Mouse (Mus musculus) stomach, embryonic 16.5 days (tissue): ENCODE data around the gene Nova2. TPM values are rescaled to one million over a fixed set of nuclear protein-coding genes. Genes with fewer than 3 reads are reported as not detected.

Experiments
- ATAC-seq: fragments of 200-750 bp; cut with Nextera tagmentation; 2 replicates; pipeline ENCODE4 v1.8.0; 2017; ENCODE audit warnings: moderate number of reproducible peaks, moderate TSS enrichment; ENCODE audit not compliant: insufficient read depth, low FRiP score
- H3K27ac ChIP-seq: fragments of 300-500 bp; sonication (generic); 2 replicates; pipeline ENCODE4 v1.5.1; 2014; ENCODE audit warnings: low read length
- H3K27me3 ChIP-seq: fragments of 300-500 bp; sonication (generic); 2 replicates; pipeline ENCODE4 v1.6.1; 2014; ENCODE audit warnings: low read length, control low read depth, mixed read lengths; ENCODE audit not compliant: control insufficient read depth, insufficient read depth
- H3K36me3 ChIP-seq: fragments of 300-500 bp; sonication (generic); 2 replicates; pipeline ENCODE4 v1.6.1; 2014; ENCODE audit warnings: low read length; ENCODE audit not compliant: control insufficient read depth, insufficient read depth
- H3K4me1 ChIP-seq: fragments of 300-500 bp; sonication (generic); 2 replicates; pipeline ENCODE4 v1.6.1; 2014; ENCODE audit warnings: low read length, control low read depth, mixed read lengths; ENCODE audit not compliant: control insufficient read depth, insufficient read depth
- H3K4me2 ChIP-seq: fragments of 300-500 bp; sonication (generic); 2 replicates; pipeline ENCODE4 v1.6.1; 2014; ENCODE audit warnings: low read depth, low read length, mixed read lengths
- H3K4me3 ChIP-seq: fragments of 300-500 bp; sonication (generic); replicated peaks from 2 replicates; pipeline ENCODE4 v1.5.1; 2014; ENCODE audit warnings: mild to moderate bottlenecking, low read length
- H3K9ac ChIP-seq: fragments of 300-500 bp; sonication (generic); 2 replicates; pipeline ENCODE4 v1.6.1; 2014; ENCODE audit warnings: low read length
- H3K9me3 ChIP-seq: fragments of 300-500 bp; sonication (generic); replicated peaks from 2 replicates; pipeline ENCODE4 v1.6.1; 2016; ENCODE audit warnings: low read length, control low read depth; ENCODE audit not compliant: control insufficient read depth
- WGBS: fragments of 180-500 bp; shearing (Covaris S2); extraction: QIAGEN DNeasy Blood & Tissue Kit; methylation state at CpG from one replicate; pipeline ENCODE4 v1.1.7; 2014; 5-methylcytosine and 5-hydroxymethylcytosine counted together
- polyA plus RNA-seq: library from polyadenylated mRNA; unstranded; fragments of >200 nt; fragmentation: Nextera tagmentation; extraction: Ambion mirVana; gene quantifications from 2 replicates; pipeline ENCODE4 v1.2.1, GENCODE M21; 2015

The Nova2 gene
- polyA plus RNA-seq, 1 experiment from 2014 or later = 0.62 TPM

GRCm38 (mm10) chr7:19007026-19007977 lies 81.6 kb downstream of the Nova2 start:
- peak overlapping the region; percentile 24; the same call in 1 of the 2 replicates for H3K9ac ChIP-seq
- no peak overlapping the region; the same call in 1 of the 2 replicates for H3K4me3 ChIP-seq
- H3K4me2 ChIP-seq = peak overlapping the region; percentile 44
- no peaks in the 10 kb centered on the region for H3K9me3 ChIP-seq
- H3K27ac ChIP-seq = peak overlapping the region; percentile 90
- H3K36me3 ChIP-seq = peaks cover 6% of the 10 kb centered on the region; the same call in 1 of the 2 replicates
- peak; percentile 63 for ATAC-seq
- 50% methylated on average over 13 of the region's 13 CpGs for WGBS
- H3K27me3 ChIP-seq = no peaks in the 10 kb centered on the region
- peaks cover 43% of the 10 kb centered on the region for H3K4me1 ChIP-seq

- Histone ChIP-seq H3K4me3 (no peak overlapping the region), H3K9ac (no peak overlapping the region), H3K4me1 (peaks cover 33% of the 10 kb centered on the region), H3K4me2 (no peak overlapping the region), H3K9me3 (no peaks in the 10 kb centered on the region), H3K27me3 (no peaks in the 10 kb centered on the region), H3K36me3 (no peaks in the 10 kb centered on the region), H3K27ac (no peak overlapping the region)
- ATAC-seq = no peak
- 69% methylated on average over 7 of the region's 7 CpGs for WGBS
Measured at GRCm38 (mm10) chr7:19010581-19010980, 84.9 kb downstream of the Nova2 start.

GRCm38 (mm10) chr7:19012025-19012621 lies 86.4 kb downstream of the Nova2 start:
- Histone ChIP-seq H3K9me3 (no peaks in the 10 kb centered on the region), H3K27me3 (no peaks in the 10 kb centered on the region), H3K4me2 (peak overlapping the region; percentile 70), H3K9ac (peak overlapping the region; percentile 84), H3K27ac (peak overlapping the region; percentile 77), H3K4me1 (peaks cover 19% of the 10 kb centered on the region), H3K4me3 (peak overlapping the region; percentile 44), H3K36me3 (no peaks in the 10 kb centered on the region)
- 3% methylated on average over 29 of the region's 31 CpGs for WGBS
- peak; percentile 46 for ATAC-seq

- no peak overlapping the region; the same call in 1 of the 2 replicates for H3K27ac ChIP-seq
- no peaks in the 10 kb centered on the region for H3K36me3 ChIP-seq
- peaks cover 18% of the 10 kb centered on the region; the same call in 1 of the 2 replicates for H3K4me1 ChIP-seq
- H3K27me3 ChIP-seq = no peaks in the 10 kb centered on the region
- no peak overlapping the region for H3K9ac ChIP-seq
- no peak overlapping the region for H3K4me3 ChIP-seq
- 48% methylated on average over 2 of the region's 2 CpGs for WGBS
- 0 out of 2 replicates have a peak overlapping the region, but pooled peaks have one; percentile 70 for H3K4me2 ChIP-seq
- no peak for ATAC-seq
- H3K9me3 ChIP-seq = no peaks in the 10 kb centered on the region
Measured at GRCm38 (mm10) chr7:19012882-19013281, 87.2 kb downstream of the Nova2 start.

- Histone ChIP-seq H3K4me3 (no peak overlapping the region), H3K4me1 (peaks cover 13% of the 10 kb centered on the region; the same call in 1 of the 2 replicates), H3K36me3 (no peaks in the 10 kb centered on the region), H3K4me2 (no peak overlapping the region), H3K9me3 (no peaks in the 10 kb centered on the region), H3K27ac (no peak overlapping the region), H3K27me3 (no peaks in the 10 kb centered on the region), H3K9ac (no peak overlapping the region)
- no peak for ATAC-seq
- 66% methylated on average over 15 of the region's 15 CpGs for WGBS
Measured at GRCm38 (mm10) chr7:19014452-19014851, 88.8 kb downstream of the Nova2 start.

Other genes starting within 250 kb of the Nova2 start
- not detected in 2 replicates for gene Psg20, start 239.7 kb upstream of the Nova2 start, polyA plus RNA-seq
- gene Psg22, start 207.8 kb upstream of the Nova2 start, polyA plus RNA-seq = not detected in 2 replicates
- not detected in 2 replicates for gene Psg19, start 127.4 kb upstream of the Nova2 start, polyA plus RNA-seq
- 0.10 TPM in 1 of 2 replicates, not detected in the other for gene Psg17, start 104.3 kb upstream of the Nova2 start, polyA plus RNA-seq
- gene Mill2, start 85.9 kb upstream of the Nova2 start, polyA plus RNA-seq = 1.3 and 2.1 TPM in 2 replicates
- gene Pglyrp1, start 54.6 kb upstream of the Nova2 start, polyA plus RNA-seq = 119 and 175 TPM in 2 replicates
- gene Ccdc61, start 15.5 kb upstream of the Nova2 start, polyA plus RNA-seq = 16.7 and 21.2 TPM in 2 replicates
- not detected in 2 replicates for gene Nanos2, start 61.5 kb downstream of the Nova2 start, polyA plus RNA-seq
- 1.6 and 2.3 TPM in 2 replicates for gene Mypop, start 65.4 kb downstream of the Nova2 start, polyA plus RNA-seq
- 10.7 and 14.3 TPM in 2 replicates for gene Irf2bp1, start 78.2 kb downstream of the Nova2 start, polyA plus RNA-seq
- gene Foxa3, start 97.7 kb downstream of the Nova2 start, polyA plus RNA-seq = 32.5 and 37.1 TPM in 2 replicates
- 20.2 and 22.5 TPM in 2 replicates for gene Sympk, start 98.5 kb downstream of the Nova2 start, polyA plus RNA-seq
- not detected in 2 replicates for gene Rsph6a, start 128.8 kb downstream of the Nova2 start, polyA plus RNA-seq
- 7.7 and 8.3 TPM in 2 replicates for gene Dmwd, start 150.3 kb downstream of the Nova2 start, polyA plus RNA-seq
- 84.7 and 98.1 TPM in 2 replicates for gene Dmpk, start 158.0 kb downstream of the Nova2 start, polyA plus RNA-seq
- 8.8 and 10.4 TPM in 2 replicates for gene Six5, start 168.7 kb downstream of the Nova2 start, polyA plus RNA-seq
- 2.2 and 2.5 TPM in 2 replicates for gene Gm4969, start 192.5 kb downstream of the Nova2 start, polyA plus RNA-seq
- gene Fbxo46, start 194.0 kb downstream of the Nova2 start, polyA plus RNA-seq = 13.5 and 15.3 TPM in 2 replicates
- gene Qpctl, start 223.4 kb downstream of the Nova2 start, polyA plus RNA-seq = 14.1 and 14.8 TPM in 2 replicates
- gene Snrpd2, start 223.8 kb downstream of the Nova2 start, polyA plus RNA-seq = 123 and 136 TPM in 2 replicates
- 1.6 and 2.4 TPM in 2 replicates for gene Gipr, start 240.2 kb downstream of the Nova2 start, polyA plus RNA-seq